Mouse (Mus musculus) testis, adult 2 months (tissue): ENCODE results near the gene Qprt.

Experiments
- CTCF ChIP-seq: fragments of 200-500 bp; IDR thresholded peaks from 2 replicates; pipeline ENCODE4 v1.5.1; 2012; ENCODE audit warnings: low read depth, mild to moderate bottlenecking, inconsistent platforms, low read length, moderate library complexity; ENCODE audit not compliant: control insufficient read depth, insufficient read depth, insufficient replicate concordance
- POLR2A ChIP-seq: fragments of 200-500 bp; IDR thresholded peaks from 2 replicates; pipeline ENCODE4 v1.6.1; 2012; ENCODE audit warnings: low read depth, mild to moderate bottlenecking, inconsistent platforms, low read length, moderate library complexity; ENCODE audit not compliant: control insufficient read depth

- TF ChIP-seq CTCF, result no peak
- no peak for TF ChIP-seq POLR2A
These were observed 42.0 kb downstream of the Qprt start for GRCm38 (mm10) chr7:127080045-127080444.
